Mouse (Mus musculus) heart, adult 2 months (tissue): ENCODE results near the gene Foxp1.

Experiments used
- EP300 ChIP-seq: fragments of 200-500 bp; IDR thresholded peaks from 2 replicates; pipeline ENCODE4 v1.6.1; 2011; ENCODE audit warnings: low read depth, low read length, control low read depth; ENCODE audit not compliant: insufficient read depth
- POLR2A ChIP-seq: fragments of 200-500 bp; IDR thresholded peaks from 2 replicates; pipeline ENCODE4 v1.6.1; 2011; ENCODE audit warnings: mild to moderate bottlenecking, low read depth, low read length, control low read depth; ENCODE audit not compliant: insufficient read depth

DNA sequence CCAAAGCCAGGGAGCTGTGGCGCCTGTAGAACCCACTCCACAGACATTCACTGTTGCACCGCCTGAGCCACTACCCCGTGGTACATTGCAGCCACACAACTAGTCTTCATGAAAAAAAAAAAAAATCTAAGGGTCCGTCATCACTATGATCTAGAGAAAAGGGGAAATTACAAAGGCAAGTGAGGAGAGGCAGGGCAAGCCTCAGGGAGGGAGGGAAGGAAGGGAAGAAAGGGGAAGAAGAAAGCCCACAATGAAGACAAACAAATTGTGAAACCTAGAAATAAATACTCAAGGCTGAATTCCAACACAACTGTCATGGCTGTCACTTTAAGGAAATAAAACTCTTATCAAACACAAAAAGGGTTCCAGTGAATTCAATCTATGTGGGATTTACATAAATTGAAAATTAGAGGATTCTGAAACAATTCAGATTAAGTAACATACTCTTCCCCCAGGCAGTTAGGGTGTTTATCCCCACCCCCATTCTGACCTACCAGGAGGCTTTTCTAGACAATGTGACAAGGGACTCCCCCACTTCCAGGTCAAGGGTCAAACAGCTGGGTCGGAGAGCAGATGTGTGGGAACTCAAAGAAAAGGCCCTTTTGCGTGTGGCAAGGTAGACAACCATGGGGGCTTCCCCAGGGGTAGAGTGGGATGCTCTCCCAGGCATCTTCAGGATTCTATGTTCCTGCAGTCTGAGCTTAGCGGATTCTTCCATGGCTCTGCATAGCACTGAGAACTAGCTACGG is 32.4 kb downstream of the Foxp1 start:
- TF ChIP-seq POLR2A: no peak
- TF ChIP-seq EP300: no peak
